Mouse (Mus musculus) erythroblast, embryonic 14.5 days (primary cell): ENCODE data around the gene Morf4l1.

ENCODE experiments used
- GATA1 ChIP-seq: IDR thresholded peaks from 2 replicates; pipeline ENCODE4 v1.6.1; 2012; ENCODE audit warnings: low read length, inconsistent platforms, mixed read lengths
- TAL1 ChIP-seq: IDR thresholded peaks from 3 replicates; pipeline ENCODE4 v1.6.1; 2012; ENCODE audit warnings: low read length, inconsistent platforms, mixed read lengths

DNA sequence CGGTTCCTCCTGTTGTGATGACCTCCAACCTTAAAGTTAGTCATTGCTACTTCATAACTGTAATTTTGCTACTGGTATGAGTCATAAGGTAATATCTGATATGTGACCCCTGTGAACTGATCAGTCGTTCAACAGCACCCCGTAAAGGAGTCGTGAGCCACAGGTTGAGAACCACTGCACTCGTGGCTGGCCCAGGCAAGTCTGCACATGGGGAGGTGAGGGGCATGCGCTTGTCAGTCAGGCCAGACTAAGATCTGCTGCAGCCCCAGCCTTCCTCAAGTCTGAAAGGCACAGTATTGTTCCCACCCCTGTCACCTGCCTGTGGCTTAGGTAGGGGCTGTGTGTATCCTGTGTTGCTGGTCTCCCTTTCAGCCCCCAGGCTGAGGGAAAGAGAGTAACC, 45.8 kb downstream of the Morf4l1 start:
- TF ChIP-seq GATA1 = no peak
- TF ChIP-seq TAL1 = no peak
